Mouse (Mus musculus) bone marrow macrophage, adult 2 months (primary cell): Measurements from ENCODE around the gene Elof1.
A peak's percentile ranks its signal among the peaks of the same experiment; 100 is the strongest.

Source experiments
- CTCF ChIP-seq: IDR thresholded peaks from 2 replicates; pipeline ENCODE4 v1.5.1; 2012; ENCODE audit warnings: low read depth, mild to moderate bottlenecking, low read length, moderate library complexity
- POLR2A ChIP-seq: IDR thresholded peaks from 2 replicates; pipeline ENCODE4 v1.6.1; 2012; ENCODE audit warnings: mild to moderate bottlenecking, low read depth, low read length, borderline replicate concordance

DNA sequence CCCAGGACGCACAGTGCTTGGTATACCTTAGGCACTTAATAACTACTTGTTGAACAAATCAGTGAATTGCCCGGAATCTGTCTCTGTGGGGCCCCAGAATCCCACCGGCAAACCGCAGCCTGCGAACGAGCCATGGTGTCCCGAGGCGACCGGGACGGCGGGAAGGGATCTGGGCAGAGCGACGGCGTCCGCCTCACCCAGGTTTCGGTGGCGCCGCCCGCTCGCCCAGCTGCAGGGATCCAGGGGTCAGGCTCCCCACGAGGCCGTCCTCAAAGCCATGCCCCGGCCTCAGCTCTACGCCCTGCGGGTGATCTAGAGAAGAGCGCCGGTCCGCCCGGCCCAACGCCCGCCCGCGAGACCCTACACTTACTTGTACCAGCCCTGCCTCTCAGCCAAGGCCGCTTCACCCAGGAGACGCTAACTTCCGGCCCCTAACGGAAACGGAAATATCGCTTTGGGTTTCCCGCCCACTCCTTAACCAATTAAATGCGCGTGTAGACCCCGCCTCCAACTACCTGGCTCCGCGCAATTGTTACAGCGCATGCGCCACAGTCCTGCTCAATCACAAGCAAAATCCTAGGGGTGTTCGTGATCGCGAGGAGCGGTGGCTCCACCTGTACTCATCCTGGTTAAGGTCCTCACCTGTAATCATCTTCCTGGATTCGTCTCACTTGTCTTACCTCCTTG lies at the start of gene Elof1:
- TF ChIP-seq CTCF (no peak), POLR2A (0 out of 2 replicates have a peak, but pooled peaks have one; percentile 16)
